Mouse (Mus musculus) c-Kit-positive CD71-negative TER-119-negative erythroid progenitor cells, embryonic 14.5 days (primary cell): Measurements from ENCODE around the gene Sema4b.

ENCODE experiments used
- DNase-seq: peaks from one replicate; pipeline ENCODE4 v3.0.0-alpha.2; 2013; ENCODE audit warnings: low read depth

Gene Sema4b

DNA sequence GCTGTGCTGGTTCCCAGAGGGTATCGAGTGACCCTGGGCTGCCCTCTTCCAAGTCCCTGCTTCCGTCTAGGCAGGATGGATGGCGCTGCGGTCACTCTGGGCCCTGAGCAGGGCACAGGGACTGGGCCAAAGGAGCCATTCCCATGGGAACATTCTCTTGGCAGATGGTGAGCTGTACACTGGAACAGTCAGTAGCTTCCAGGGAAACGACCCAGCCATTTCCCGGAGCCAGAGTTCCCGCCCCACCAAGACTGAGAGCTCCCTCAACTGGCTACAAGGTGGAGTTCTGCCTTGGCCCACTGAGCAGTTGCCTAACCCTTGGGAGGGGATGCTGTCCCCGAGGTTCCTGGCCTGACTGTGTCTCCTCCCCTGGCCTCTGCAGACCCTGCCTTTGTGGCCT lies 29.9 kb downstream of the Sema4b start:
- DNase-seq, result no peak

DNA sequence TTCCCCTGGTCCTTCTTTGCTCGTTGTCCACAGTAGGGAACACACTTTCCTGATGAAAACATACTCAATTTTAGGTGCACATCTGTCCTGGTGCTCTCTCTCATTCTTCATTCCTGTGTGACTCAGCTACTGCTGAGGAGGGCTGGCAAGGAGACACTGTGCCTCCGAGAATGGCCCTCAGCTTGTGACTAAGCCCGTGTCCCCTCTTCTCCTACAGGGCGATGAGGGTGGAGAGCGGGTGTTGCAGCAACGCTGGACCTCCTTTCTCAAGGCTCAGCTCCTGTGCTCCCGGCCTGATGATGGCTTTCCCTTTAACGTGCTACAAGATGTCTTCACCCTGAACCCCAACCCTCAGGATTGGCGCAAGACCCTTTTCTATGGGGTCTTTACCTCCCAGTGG lies 32.0 kb downstream of the Sema4b start:
- no peak for DNase-seq

DNA sequence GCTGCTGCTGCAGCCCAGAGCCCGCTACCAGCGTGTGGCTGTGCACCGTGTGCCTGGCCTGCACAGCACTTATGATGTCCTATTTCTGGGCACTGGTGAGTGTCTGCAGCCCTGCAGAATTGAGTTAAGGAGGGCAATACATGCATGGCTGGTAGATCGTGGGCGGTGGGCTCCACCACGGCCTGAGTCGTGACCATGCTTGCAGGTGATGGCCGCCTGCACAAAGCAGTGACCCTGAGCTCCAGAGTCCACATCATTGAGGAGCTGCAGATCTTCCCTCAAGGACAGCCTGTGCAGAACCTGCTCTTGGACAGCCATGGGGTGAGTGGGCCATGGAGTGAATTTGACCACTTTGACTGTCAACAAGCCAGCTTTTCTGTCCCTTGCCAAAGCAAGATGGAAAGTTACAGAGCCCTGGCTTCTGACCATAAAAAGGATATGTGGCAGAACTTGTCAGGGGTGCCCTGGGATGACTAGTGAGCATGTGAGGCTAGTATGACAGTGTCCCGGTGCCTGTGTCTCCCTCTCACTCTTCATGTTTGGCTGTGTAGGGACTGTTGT lies 33.7 kb downstream of the Sema4b start:
- DNase-seq, result no peak

DNA sequence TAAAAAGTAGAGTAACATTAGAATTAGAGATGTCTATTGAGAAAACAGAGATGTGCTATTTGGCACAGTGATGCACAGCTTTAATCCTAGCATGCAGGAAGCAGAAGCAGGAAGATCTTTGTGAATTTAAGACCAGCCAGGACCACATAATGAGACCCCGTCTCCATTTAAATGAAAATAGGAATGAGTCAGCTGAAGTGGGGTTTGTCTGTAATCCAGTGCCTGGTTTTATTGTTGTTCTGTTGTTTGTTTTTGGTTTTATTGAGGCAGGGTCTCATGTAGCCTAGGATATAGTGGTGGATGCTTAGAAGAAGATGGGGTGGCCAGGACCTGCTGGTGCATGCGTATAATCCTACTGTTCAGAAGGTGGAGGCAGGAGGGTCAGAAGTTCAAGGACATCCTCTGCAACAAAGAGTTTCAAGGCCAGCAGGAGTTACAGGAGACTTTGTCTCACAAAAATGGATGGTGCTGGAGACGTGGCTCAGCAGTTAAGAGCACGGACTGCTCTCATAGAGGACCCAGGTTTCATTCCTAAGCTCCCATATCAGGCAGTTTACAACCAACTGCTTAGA lies 34.6 kb downstream of the Sema4b start:
- no peak for DNase-seq

DNA sequence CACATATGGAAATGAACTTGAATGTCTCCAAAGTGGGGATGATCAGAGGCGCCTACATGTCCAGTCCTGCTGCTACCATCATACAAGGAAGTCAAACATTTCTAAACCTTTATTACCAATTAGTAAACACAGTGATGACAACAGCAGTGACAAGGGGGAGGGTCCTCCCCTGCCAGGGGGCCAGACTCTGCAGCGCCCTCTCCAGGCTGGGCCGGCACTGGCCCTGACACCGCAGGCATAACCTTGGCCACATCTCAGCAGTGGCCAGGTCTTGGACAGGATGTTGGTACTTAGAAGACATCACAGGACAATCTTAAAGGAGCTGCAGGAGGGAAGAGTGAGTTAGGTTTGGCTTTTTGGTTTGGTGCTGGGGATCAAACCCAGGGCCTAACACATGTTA lies 40.4 kb downstream of the Sema4b start:
- DNase-seq, result no peak

DNA sequence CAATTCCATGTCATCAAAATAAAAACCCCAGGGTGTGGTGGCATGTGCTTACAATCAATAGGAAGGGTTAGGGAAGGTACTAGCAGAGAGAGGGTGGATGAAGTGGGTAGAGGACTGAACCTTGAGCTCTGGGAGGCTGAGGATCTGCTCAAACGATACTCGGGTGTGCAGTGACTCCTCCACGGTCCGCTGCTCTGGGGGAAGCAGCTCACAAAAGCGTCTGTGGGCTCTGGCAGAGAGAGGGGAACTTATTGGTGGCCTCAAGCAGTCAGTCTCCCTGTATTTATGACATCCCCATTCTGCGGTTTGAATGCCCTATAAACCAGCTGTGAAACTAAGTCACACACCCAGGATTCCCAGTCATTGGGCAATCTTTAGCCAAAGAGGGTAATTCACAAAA lies 43.6 kb downstream of the Sema4b start:
- no peak for DNase-seq

DNA sequence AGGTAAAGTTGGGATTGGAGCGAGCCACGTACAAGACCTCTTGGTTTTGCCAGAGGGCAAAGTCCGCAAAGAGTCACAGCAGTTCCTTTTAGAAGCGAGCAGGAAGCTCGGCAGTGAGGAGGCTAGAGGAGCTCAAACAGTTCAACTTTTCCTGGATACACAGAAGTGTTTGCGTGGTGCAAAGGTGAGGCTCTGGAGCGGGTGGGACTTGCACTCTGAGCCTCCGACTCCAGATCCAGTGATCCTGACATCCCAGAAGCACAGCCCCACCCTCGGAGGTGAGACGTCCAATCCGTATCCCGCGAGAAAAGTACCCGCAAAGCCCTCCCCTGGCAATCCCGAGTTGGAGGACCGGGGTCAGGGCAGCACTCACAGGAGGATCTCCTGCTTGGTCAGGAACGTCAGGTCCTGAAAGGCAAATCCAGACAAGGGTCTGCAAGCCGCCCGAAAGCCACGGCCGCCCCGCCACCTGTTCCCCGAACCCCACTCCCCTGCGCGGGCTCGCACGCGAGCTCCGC lies 45.4 kb downstream of the Sema4b start:
- DNase-seq, result no peak

DNA sequence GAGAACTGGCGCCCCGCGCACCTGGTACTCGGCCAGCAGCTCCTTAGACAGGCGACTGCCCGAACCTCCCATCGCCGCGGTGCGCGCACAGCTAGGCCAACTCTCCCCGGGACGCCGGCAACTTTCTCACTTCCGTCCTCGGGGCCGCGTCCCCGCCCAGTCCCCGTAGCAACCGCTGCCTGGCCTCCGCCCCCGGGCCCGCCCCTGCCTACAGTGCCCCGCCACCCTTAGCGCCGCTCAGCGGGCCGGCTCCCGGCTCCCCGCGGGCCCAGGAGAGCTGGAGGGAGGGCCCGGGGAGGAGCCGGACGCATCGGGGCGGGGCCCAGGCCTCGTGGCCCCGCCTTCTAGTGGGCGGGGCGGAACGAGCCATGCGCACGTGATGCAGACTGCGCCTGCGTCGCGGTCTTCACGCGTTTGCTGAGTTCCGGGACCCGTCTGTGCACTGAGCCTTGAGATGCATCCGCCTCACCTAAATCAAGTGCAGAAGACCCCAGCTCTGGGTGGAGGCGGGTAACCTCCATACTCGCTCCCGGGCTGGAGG lies 45.9 kb downstream of the Sema4b start, which contains the start of the genes Cib1 and Gdpgp1:
Gene Cib1 (minus strand): TSS at position 325 of the 541 bp plus-strand sequence.
Gene Gdpgp1 (plus strand): TSS at position 377 of the 541 bp plus-strand sequence.
- DNase-seq, result peak; percentile 94

DNA sequence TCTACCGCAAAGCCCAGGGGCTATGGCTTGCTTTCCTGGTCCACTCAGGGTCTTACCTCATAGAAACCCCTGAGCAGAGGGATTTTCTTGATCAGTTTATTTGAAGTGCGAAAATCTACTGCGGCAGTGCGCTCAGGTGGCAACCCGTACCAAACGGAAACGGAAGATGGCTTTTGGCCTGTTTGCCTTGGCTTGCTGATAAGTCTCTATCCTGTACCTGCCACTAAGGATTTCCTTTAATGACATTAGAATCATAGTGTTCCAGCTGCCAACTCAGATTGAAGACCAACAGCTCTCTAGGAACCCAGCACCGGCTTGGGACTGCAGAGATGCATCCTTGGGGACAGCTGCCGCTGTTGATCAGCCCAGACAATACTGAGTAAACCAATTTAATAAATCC lies 47.2 kb downstream of the Sema4b start:
- DNase-seq, result no peak

DNA sequence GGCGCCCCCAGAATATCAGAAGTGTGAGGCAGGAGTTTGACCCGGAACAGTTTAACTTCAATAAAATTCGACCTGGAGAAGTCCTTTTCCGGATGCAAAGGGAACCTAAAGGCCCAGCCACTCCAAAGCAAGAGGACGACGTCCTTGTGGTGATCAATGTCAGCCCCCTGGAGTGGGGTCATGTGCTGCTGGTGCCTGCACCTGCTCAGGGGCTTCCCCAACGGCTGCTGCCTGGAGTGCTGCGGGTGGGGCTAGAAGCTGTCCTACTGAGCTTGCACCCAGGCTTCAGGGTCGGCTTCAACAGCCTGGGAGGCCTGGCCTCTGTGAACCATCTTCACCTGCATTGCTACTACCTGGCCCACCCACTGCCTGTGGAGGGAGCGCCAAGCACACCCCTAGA lies 51.9 kb downstream of the Sema4b start:
- DNase-seq, result no peak

DNA sequence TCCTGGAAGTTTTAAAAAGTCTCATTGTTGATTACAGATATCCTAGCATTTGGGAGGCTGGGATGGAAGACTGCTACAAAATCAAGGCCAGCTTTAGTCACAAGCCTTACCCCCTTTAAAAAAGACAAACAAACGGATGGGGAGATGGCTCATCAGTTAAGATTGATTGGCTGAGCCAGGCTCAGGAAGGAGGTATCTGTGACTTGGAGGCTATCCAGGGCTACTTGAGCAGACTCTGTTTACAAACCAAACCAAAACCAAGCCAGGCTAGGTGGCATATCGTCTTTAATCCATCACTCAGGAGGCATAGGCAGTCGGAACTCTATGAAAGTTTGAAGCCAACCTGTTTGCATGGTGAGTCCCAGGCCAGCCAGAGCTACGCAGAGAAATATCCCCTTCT lies 55.0 kb downstream of the Sema4b start:
- no peak for DNase-seq

DNA sequence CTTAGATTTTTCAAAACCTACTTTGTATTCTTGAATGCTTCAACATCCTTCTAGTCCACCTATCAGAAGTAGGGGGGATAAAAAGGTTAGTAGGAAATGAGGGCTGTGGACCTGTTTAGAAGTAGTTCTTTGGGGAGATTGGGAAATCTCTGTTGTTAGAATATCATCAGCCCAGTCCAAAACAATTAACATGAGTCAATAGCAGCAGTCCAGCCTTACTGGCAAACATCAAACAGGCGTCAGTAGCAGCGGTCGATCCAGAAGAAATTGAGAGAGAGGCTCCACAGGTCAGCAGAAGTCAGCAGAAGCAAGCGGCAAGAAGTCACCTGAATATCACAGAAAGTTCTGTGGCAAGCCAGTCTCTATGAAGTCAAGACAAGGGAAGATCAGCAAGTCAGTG lies 58.2 kb downstream of the Sema4b start:
- DNase-seq, result no peak

DNA sequence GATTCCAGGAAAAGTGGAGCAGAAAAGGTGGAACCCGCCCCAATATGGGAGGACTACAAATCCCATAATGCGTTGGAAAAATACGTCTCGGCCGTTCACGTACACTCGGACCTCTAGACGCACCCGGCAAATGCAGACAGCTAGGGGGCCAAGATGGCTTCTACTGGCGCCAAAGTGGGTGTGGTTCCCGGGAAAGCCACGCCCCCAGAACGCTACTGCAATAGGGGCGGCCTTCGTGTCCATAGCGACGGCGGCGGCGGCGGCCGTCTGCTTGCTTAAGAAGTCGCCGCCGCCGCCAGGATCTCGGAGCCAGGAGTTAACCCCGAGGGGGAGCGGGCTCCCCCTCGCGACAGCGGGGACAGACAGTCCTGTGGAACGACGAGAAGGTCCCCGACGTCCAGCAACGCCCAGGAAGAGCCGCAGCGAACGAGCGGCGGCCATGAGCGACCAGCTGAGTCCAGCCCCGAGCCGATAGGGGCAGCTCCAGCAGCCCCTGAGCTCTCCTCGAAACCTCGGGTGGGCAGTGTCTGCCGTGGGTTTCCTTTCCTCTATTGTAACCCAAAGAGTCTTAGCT lies 59.6 kb downstream of the Sema4b start, which contains the start of gene Ttll13:
Gene Ttll13 (plus strand): TSS at position 229 of the 574 bp plus-strand sequence.
- DNase-seq, result peak; percentile 97

DNA sequence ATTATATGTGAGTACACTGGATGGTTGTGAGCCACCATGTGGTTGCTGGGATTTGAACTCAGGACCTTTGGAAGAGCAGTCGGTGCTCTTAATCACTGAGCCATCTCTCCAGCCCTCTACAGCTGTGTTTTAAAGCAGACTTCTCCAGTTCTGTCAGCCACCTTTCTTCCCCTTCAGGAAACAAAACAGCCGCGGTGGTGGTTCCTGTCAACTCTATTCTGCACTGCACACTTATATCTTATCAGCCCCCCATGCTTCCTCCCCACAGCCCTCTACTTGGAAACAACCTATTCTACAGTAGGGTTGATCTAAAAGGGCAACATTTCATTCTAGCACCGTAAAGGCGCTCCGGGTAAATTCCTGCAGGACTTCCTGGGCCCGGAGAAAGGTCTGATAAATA lies 60.2 kb downstream of the Sema4b start:
- DNase-seq, result no peak

DNA sequence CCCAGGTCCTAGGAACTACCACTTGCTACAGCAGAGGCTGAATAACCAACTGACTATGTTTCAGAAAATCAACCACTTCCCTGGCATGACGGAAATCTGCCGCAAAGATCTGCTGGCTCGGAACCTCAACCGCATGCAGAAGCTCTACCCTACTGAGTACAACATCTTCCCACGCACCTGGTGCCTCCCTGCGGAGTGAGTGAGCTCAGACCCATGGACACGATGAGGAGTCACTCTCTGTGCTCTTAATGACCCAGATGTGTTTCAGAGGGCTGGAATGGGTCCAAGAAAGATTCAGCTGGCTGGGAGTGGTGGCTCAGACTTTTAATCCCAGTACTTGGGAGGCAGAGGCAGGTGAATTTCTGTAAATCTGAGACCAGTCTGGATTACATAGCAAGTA lies 65.8 kb downstream of the Sema4b start:
- no peak for DNase-seq

DNA sequence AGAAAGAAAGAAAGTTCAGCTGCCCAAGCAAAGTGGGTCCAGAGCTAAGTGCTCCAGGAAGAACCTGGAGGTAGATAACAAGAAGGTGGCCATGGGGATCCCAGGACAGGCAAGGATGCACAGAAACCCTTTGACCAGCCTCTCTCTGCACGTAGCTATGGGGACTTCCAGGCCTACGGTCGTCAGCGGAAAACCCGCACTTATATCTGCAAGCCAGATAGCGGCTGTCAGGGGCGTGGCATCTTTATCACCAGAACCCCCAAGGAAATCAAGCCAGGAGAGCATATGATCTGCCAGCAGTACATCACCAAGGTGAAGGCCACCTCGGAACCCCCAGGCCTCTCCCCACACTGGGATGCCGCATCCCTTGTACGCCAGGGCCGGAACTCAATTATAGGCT lies 66.2 kb downstream of the Sema4b start:
- DNase-seq, result no peak

DNA sequence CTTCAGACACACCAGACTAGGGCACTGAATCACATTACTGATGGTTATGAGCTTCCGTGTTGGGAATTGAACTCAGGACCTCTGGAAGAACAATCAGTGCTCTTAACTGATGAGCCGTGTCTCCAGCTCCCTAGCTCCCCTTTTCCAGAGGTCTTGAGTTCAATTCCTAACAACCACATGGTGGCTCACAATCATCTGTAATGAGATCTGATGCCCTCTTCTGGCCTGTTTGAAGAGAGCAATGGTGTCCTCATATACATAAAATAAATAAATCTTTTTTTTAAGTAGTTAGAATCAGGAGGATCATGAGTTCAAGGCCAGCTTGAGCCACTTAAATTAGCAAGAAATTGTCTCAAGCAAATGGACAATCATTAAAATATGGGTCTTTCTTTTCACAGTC lies 69.3 kb downstream of the Sema4b start:
- no peak for DNase-seq

DNA sequence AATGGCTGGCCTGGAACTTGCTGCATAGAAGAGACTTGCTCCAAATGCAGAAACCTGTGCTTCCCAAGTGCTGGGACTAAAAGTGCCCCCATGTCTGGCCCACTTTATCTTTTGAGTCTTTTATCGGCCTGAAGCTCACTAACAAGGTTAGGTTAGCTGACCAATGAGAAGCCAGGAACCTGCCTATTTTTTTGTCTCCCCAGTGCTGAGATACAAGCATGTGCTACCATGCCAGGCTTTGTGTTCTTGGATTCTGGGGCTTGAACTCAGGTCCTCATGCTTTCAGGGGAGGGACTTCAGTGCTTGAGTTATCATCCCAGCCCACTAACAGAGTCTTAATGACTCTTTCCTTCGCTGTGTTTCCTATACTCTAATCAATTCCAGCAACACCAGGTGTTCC lies 71.1 kb downstream of the Sema4b start:
- no peak for DNase-seq

DNA sequence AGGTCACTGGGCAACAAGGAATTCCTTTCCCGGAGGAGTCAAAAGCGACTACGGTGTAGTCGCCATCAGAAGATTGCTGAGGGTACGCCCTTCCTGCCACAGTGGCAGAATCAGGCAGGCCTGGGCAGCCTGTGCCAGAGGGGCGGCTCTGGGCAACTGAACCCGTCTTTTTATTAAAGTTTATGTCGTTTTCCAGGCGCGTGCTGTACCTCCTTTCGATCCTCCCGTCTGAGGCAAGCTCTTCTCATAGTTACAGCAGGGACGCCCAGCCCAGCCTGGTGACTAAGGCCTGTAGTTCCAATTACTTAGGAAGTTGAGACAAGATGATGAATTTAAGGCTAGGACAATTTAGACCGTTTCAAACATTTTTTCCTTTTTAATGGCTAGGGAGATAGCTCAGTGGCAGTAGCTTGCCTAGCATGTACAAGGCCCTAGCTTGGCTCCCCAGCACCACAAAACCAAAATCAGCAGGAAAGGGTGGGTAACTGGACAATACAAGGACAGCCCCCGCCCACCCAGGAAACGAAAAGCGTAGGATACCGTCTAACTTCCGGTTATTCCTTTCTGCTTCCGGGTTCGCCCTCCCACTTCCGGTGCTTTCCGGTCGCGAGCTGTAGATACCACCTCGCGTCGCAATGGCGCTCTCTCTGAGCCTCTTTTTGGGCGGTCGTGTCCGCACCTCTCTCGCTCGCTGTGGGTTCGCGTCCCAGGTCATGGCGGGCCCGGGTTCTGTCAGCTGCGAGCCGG lies 74.2 kb downstream of the Sema4b start, which contains the start of gene Ngrn:
Gene Ngrn (plus strand): TSS at position 591 of the 747 bp plus-strand sequence.
- DNase-seq, result peak; percentile 71

DNA sequence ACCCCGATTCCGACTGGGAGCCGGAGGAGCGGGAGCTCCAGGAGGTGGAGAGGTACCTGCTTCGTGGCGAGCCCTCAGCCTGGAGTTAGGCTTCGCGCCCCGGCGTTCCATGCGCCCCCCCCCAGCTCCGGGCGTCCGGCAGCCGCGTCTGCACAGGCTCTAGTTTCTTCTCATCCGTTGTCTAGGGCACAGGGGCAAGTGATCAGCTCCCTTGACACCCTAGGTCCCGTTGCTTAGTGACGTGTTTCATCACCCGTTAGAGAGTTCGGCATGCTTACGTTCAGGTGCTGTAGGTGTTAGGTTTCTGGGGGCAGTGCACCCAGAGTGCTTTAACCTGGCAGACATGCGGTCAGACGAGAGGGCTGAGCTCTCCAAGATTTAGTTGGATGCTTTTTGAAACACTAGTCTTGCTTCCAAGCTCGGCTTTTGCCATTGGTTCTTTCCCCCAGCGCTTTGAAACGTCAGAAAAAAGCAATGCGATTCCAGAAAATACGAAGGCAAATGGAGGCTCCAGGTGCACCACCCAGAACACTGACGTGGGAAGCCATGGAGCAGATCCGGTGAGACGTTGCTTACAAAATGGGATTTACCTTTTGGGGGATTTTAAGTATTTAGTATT lies 74.8 kb downstream of the Sema4b start:
- DNase-seq, result no peak

DNA sequence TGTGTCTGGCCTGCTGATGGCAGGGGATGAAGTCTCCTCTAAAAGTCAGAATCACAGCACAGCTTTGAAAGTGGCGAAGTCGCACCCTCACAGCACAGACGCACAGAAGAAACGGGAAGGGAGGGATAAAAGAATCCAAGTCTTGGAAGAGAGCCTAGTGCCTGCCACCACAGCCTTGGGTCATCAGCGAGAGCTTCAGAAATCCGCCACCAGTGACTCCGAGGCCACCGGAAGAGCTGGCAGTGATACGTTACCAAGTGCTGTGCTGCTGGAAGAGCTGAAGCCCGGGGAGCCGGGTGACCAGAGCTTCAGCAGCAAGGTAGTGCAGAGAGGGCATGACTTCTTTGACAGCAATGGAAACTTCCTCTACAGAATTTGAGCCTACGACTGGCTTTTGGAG lies 78.0 kb downstream of the Sema4b start:
- DNase-seq, result no peak

DNA sequence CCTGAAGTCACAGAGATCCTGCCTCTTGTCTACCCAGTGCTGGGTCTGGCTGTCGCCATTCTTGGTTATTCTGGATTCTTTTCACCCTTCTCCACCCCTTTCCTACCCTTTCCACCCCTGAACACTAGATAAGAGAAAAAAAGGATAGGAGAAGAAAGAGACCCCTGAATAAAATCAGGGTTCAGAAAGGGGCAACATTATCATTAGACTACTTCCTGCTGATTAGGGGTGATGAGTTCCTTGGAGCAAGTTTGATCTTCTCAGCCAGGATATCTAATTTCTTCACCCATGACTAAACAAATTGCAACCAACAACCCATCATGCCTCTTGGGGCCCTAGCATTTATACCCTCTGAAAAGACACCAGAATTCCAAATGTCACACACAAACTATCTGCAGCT lies 81.1 kb downstream of the Sema4b start:
- no peak for DNase-seq
